Mouse (Mus musculus) CD8-positive naive resting alpha-beta T cell, adult 57 days (primary cell): Measurements from ENCODE around the gene Cmtm3. TPM values are rescaled to one million over a fixed set of nuclear protein-coding genes. Genes with fewer than 3 reads are reported as not detected.

ENCODE experiments used
- total RNA-seq: library from RNA; stranded (reverse); gene quantifications from one replicate; pipeline ENCODE4 v1.2.4, GENCODE M21; 2023

The Cmtm3 gene
- 14.5 TPM for total RNA-seq

DNA sequence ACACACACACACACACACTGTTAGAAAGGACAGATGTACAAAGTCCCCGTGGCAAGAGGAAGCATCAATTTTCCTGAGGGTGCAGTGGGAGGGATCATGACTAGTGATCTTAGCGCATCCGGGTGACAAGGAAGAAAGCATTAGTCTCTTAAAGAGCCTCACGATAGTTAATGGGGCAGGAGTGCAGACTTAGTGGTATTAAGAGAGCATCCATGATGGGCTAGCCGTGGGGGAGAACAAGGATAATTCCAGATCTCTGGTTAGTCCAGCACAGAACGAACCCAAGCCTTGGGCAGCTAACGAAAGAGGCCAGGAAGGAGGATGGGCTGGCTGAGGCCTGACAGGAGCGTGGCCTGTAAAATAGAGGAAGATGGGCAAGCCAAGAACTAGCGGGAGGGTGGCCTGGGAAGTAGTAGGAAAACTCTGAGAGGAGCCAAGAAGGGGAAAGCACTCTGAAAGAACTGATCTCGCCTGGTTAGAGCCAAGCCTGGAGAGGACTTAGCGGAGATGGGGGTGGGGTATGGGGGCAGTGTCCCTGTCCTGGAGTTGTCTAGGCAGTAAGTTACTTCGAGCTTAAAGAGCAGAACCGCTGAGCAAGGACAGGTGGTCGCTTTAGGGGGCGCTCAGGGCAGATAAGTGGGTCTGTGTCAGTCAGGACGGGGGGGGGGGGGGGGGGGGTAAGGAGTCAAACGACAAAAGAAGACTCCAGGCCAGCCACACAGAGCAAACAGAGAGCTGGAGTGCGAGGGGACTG, at the start of gene Cmtm3:
TSS of gene Cmtm3 (plus strand) at position 182 of the 754 bp plus-strand sequence.

DNA sequence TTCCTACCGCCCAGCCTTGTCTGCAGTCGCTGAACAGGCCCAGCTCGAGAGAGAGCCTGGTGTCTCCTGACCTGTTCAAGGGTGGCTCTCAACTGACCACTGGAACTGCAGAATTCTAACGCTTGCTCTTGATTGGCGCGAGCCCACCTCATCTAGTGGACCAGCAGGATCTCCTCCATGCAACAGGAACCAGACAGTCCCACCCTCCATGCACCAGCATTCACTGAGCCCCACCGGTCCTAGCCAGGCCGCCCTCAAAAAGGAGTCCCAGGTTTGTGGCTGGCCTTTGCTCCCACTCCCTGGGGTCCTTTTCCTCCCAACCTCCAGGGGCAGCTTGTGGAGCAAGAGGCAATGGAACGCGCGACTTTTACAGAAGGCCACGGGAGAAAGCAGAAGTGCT, 46.1 kb upstream of the Cmtm3 start, which contains the start of gene Cmtm2a:
TSS of gene Cmtm2a (minus strand) at position 101 of the 400 bp plus-strand sequence.

DNA sequence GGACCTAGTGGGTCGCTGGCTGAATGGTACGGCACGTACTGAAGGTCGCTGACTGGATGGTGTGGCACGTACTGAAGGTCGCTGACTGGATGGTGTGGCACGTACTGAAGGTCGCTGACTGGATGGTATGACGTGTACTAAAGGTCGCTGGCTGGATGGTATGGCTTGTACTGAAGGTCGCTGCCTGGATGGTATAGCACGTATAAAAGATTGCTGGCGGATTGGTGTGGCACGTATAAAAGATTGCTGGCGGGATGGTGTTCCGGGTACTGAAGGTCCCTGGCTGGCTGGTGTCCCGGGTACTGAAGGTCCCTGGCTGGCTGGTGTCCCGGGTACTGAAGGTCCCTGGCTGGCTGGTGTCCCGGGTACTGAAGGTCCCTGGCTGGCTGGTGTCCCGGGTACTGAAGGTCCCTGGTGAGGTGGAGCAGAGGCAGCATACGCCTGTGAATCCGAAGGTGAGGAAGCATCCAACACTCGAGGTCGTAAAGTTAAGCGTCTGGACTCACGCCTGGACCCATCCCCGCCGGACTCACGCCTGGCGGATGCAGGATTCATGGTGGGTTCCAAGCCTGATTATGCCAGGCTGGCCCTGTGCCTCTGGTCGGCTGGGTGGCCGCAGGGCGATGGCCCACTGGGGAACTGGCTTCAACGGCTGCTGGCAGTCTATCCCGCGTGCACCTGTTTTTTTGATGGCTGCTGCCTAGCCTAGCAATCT, 29.6 kb upstream of the Cmtm3 start, which contains the start of the genes Gm45711 and Cmtm1:
TSS of gene Gm45711 (minus strand) at position 641 of the 715 bp plus-strand sequence.
TSS of gene Cmtm1 (minus strand) at position 705 of the 715 bp plus-strand sequence.

DNA sequence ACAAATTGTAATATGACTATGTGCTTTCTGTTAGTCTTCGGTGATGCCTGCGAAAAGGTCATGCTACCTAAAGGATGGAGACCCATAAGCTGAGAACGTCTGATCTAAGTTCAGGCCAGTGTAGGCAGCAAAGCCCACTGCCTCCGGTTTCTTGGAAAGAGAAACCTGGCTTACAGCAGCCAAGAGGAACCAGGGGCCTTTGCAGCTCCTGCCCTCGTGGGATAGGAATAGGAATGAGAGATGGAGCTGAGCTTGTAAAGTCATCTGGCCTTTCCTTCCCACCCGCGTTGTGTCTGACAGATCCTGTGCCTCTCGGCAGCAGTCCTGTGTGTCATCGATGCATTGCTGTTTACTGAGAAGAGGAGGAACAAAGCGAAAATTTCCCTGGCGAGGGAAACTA, 17.9 kb upstream of the Cmtm3 start, which contains the start of gene Gm11020:
TSS of gene Gm11020 (plus strand) at position 301 of the 400 bp plus-strand sequence.

DNA sequence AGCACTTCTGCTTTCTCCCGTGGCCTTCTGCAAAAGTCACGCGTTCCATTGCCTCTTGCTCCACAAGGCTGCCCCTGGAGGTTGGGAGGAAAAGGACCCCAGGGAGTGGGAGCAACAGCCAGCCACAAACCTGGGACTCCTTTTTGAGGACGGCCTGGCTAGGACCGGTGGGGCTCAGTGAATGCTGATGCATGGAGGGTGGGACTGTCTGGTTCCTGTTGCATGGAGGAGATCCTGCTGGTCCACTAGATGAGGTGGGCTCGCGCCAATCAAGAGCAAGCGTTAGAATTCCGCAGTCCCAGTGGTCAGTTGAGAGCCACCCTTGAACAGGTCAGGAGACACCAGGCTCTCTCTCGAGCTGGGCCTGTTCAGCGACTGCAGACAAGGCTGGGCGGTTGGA, 17.3 kb upstream of the Cmtm3 start, which contains the start of gene Cmtm2b:
TSS of gene Cmtm2b (plus strand) at position 301 of the 400 bp plus-strand sequence.

DNA sequence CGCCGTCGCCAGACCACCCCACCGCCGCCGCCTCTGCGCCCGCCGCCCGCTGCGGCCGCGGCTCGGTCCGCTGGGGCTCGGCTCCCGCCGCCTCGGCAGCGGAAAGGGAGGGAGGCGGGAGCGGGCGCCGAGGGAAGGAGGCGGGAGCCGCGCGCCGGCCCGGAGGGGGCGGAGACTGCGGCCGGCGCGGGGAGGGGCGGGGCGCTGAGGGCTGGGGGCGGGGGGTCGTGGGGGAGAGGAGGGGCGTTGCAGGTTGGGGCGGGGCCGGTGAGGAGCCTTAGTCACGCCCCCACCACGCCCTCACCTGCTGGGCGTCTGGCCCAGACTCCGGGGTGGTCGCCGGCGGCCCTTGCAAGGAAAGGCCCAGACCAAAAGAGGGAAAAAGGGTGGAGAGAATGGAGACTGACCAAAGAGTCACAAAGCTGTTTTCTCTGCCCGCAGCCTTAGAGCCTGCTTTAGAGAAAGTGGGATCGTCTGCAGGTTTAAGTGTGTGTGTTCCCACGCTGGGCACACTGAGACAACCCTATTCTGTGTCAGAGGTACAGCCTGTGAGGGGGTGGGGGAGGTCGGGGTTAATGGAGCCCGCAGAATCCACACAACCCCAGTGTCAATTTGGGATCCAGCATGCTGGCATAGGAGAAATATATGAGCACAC, 56.6 kb downstream of the Cmtm3 start, which contains the start of gene Cmtm4:
TSS of gene Cmtm4 (minus strand) at position 105 of the 655 bp plus-strand sequence.

Other genes with a start within 250 kb of the Cmtm3 start
- gene Cdh5, start 237.8 kb upstream of the Cmtm3 start, total RNA-seq: 0.89 TPM
- not detected for gene Bean1, start 169.0 kb upstream of the Cmtm3 start, total RNA-seq
- 63.8 TPM for gene Tk2, start 90.9 kb upstream of the Cmtm3 start, total RNA-seq
- gene Cklf, start 88.5 kb upstream of the Cmtm3 start, total RNA-seq: 51.8 TPM
- gene Cmtm2a, start 46.2 kb upstream of the Cmtm3 start, total RNA-seq: not detected
- not detected for gene Gm45711, start 29.3 kb upstream of the Cmtm3 start, total RNA-seq
- gene Cmtm1, start 29.3 kb upstream of the Cmtm3 start, total RNA-seq: not detected
- not detected for gene Gm11020, start 17.8 kb upstream of the Cmtm3 start, total RNA-seq
- gene Cmtm2b, start 17.2 kb upstream of the Cmtm3 start, total RNA-seq: not detected
- 2.6 TPM for gene Cmtm4, start 56.4 kb downstream of the Cmtm3 start, total RNA-seq
- 51.6 TPM for gene Dync1li2, start 103.6 kb downstream of the Cmtm3 start, total RNA-seq
- 0.31 TPM for gene Terb1, start 170.5 kb downstream of the Cmtm3 start, total RNA-seq
- gene Nae1, start 195.2 kb downstream of the Cmtm3 start, total RNA-seq: 32.4 TPM
- gene Car7, start 195.3 kb downstream of the Cmtm3 start, total RNA-seq: 1.7 TPM